Mouse (Mus musculus): Measurements from ENCODE around the gene Egln3. TPM values are rescaled to one million over a fixed set of nuclear protein-coding genes. Genes with fewer than 3 reads are reported as not detected.

Gene Egln3
- total and polyA plus RNA-seq, 2 experiments from 2014 or later: 12.4 to 56.8 TPM

DNA sequence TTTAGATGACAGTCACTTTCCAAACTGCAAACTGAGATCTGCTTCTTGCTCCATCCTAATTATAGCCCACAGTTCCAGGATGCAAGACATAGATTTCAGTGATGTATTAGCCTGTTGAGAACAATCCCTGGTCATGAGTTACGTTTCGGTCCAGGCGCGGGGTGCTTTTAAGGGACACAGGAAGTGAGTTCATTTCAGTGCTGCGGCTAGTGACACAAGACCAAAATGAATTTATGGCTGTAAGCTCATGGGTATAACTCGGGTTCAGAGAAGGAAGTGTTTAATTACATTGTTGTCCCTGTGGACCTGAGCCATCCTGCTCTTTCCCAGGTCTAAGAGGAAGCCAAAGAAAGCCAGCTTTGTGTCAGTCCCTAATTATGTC lies 5.5 kb upstream of the Egln3 start:
- Histone ChIP-seq H3K9ac (replicated peaks; ENCODE audit: low read depth, low read length) (no peak overlapping the region), H3K4me2 (ENCODE audit: low read depth, low read length) (no peak overlapping the region), H3K4me3 (ENCODE audit: low read depth, low read length) (no peak overlapping the region), H3K9me3 (replicated peaks; ENCODE audit: control insufficient read depth, low read length) (no peaks in the 10 kb centered on the region), H3K4me1 (ENCODE audit: control insufficient read depth, insufficient read depth) (0 out of 2 replicates have a peak, but pooled peaks cover 5% of the 10 kb centered on the region), H3K27me3 (ENCODE audit: control insufficient read depth, insufficient read depth, low read length) (no peaks in the 10 kb centered on the region), H3K27ac (ENCODE audit: low read depth) (no peak overlapping the region; the same call in 1 of the 2 replicates), H3K36me3 (replicated peaks; ENCODE audit: control insufficient read depth, insufficient read depth, low read length) (no peaks in the 10 kb centered on the region)
- TF ChIP-seq CTCF (IDR thresholded peaks at IDR 0.05; ENCODE audit: low read depth) (no peak), EP300 (IDR thresholded peaks at IDR 0.05; ENCODE audit: low read depth) (no peak)
- ATAC-seq (ENCODE audit: insufficient read depth, low read depth) (no peak), DNase-seq (ENCODE audit: low spot score) (no peak)
- 50% methylated on average over 6 of the region's 6 CpGs for WGBS

DNA sequence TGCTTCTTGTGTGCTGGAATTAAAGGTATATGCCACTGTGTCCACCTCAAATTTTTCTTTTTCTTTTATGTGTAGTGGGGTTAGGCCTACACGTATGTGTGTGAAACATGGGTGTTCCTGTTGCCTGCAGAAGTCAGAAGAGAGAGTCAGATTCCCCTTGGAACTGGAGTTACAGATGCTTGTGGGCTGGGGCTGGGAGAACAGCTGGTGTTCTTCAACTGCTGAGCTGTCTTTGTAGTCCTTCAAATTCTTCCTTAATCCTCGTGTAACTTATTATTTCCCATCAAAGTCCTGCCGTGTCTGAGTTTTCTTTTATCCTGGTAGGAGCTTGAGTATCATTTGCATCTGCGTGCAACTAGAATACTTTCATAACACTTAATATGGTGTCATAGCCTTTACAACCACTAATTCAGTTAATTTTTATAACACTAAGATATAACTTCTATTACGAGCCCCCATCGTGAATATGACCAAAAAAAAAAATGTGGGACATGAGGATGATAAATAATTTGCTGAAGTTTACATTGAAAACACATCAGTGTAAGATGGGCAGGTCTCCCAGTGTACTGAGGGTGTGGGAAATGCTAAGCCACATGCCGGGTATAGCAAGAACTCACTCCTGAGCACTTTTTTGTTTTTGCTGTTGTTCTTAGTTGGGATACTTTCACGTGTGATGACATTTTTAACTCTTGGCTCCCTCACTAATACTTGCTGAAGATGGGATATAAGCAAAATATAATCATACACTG lies 4.9 kb upstream of the Egln3 start:
- H3K4me1 ChIP-seq (ENCODE audit: control insufficient read depth, insufficient read depth): 0 out of 2 replicates have a peak, but pooled peaks cover 5% of the 10 kb centered on the region
- ATAC-seq (ENCODE audit: insufficient read depth, low read depth): no peak
- H3K27ac ChIP-seq (ENCODE audit: low read depth): no peak overlapping the region; the same call in 1 of the 2 replicates

GRCm38 (mm10) chr12:54205731-54206130 lies 2.1 kb upstream of the Egln3 start:
- 87% methylated on average over 4 of the region's 4 CpGs for WGBS
- DNase-seq (ENCODE audit: low spot score) (no peak), ATAC-seq (ENCODE audit: insufficient read depth, low read depth) (no peak)
- Histone ChIP-seq H3K4me1 (ENCODE audit: control insufficient read depth, insufficient read depth) (0 out of 2 replicates have a peak, but pooled peaks cover 11% of the 10 kb centered on the region), H3K4me2 (ENCODE audit: low read depth, low read length) (no peak overlapping the region), H3K36me3 (replicated peaks; ENCODE audit: control insufficient read depth, insufficient read depth, low read length) (no peaks in the 10 kb centered on the region), H3K9ac (replicated peaks; ENCODE audit: low read depth, low read length) (no peak overlapping the region), H3K4me3 (ENCODE audit: low read depth, low read length) (no peak overlapping the region), H3K9me3 (replicated peaks; ENCODE audit: control insufficient read depth, low read length) (no peaks in the 10 kb centered on the region), H3K27ac (ENCODE audit: low read depth) (no peak overlapping the region), H3K27me3 (ENCODE audit: control insufficient read depth, insufficient read depth, low read length) (no peaks in the 10 kb centered on the region)
- TF ChIP-seq EP300 (IDR thresholded peaks at IDR 0.05; ENCODE audit: low read depth): no peak
- TF ChIP-seq CTCF (IDR thresholded peaks at IDR 0.05; ENCODE audit: low read depth): no peak

More for the DNA sequence above, 4.9 kb upstream of the Egln3 start:
- no peaks in the 10 kb centered on the region for H3K9me3 ChIP-seq (replicated peaks; ENCODE audit: control insufficient read depth, low read length)
- WGBS: 61% methylated on average over 8 of the region's 8 CpGs
- no peak for DNase-seq (ENCODE audit: low spot score)
- no peaks in the 10 kb centered on the region for H3K27me3 ChIP-seq (ENCODE audit: control insufficient read depth, insufficient read depth, low read length)
- no peak overlapping the region for H3K9ac ChIP-seq (replicated peaks; ENCODE audit: low read depth, low read length)
- H3K4me3 ChIP-seq (ENCODE audit: low read depth, low read length): no peak overlapping the region
- H3K4me2 ChIP-seq (ENCODE audit: low read depth, low read length): no peak overlapping the region
- TF ChIP-seq CTCF (IDR thresholded peaks at IDR 0.05; ENCODE audit: low read depth): no peak
- TF ChIP-seq EP300 (IDR thresholded peaks at IDR 0.05; ENCODE audit: low read depth): no peak
- H3K36me3 ChIP-seq (replicated peaks; ENCODE audit: control insufficient read depth, insufficient read depth, low read length): no peaks in the 10 kb centered on the region

GRCm38 (mm10) chr12:54205195-54205594 lies 1.5 kb upstream of the Egln3 start:
- TF ChIP-seq EP300 (IDR thresholded peaks at IDR 0.05; ENCODE audit: low read depth) (no peak), CTCF (IDR thresholded peaks at IDR 0.05; ENCODE audit: low read depth) (peak; percentile 72)
- ATAC-seq (ENCODE audit: insufficient read depth, low read depth) (no peak), DNase-seq (ENCODE audit: low spot score) (peak; percentile 53)
- 5% methylated on average over 1 of the region's 1 CpGs for WGBS
- H3K27ac ChIP-seq (ENCODE audit: low read depth): no peak overlapping the region; the same call in 1 of the 2 replicates
- H3K27me3 ChIP-seq (ENCODE audit: control insufficient read depth, insufficient read depth, low read length): no peaks in the 10 kb centered on the region
- H3K9ac ChIP-seq (replicated peaks; ENCODE audit: low read depth, low read length): no peak overlapping the region
- no peak overlapping the region for H3K4me2 ChIP-seq (ENCODE audit: low read depth, low read length)
- no peaks in the 10 kb centered on the region for H3K36me3 ChIP-seq (replicated peaks; ENCODE audit: control insufficient read depth, insufficient read depth, low read length)
- 0 out of 2 replicates have a peak, but pooled peaks cover 12% of the 10 kb centered on the region for H3K4me1 ChIP-seq (ENCODE audit: control insufficient read depth, insufficient read depth)
- H3K9me3 ChIP-seq (replicated peaks; ENCODE audit: control insufficient read depth, low read length): no peaks in the 10 kb centered on the region
- no peak overlapping the region for H3K4me3 ChIP-seq (ENCODE audit: low read depth, low read length)

DNA sequence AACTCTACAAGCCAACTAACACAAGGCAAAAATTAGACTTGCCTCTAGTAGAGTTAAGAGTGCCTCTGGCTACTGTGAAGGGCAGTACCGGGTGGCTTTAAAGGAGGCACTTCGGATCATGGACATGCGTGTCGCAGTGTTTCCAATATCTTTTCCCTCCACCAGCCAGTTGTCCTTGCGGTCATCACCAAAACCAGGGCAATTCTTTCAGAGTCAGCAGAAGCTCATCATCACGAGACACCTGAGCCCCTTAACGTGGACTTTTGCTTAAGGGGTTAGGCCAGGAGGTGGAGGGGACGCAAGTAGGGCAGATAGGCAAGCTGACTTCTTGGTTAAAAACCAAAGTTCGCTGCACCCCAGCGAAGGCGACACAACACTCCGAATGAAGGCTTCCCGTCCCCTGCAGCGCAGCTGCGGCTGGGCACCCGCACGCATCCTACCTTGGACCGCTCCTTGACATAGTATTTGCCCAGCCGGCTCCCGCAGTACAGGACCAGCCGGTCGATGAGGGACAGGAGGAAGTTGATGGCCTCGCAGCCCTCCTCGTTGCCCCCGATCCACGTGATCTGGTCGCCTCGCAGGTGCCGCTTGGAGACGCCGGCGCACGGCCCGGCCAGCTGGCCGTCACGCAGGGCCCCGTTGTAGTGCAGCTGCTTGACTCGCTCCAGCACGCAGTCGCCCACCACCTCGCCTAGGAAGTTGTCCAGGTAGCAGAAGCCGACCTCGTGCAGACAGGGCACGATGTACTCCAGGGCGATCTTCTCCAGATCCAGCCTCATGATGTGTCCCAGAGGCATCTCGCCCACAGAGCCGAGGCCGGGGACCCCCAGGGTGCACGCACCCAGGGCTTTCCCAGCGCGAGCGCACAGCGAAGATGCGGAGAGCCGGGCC lies 650 bp downstream of the Egln3 start:
- peak overlapping the region; percentile 67 for H3K4me3 ChIP-seq (ENCODE audit: low read depth, low read length)
- ATAC-seq (ENCODE audit: insufficient read depth, low read depth): peak; percentile 57
- peak; percentile 42 for DNase-seq (ENCODE audit: low spot score)
- H3K4me2 ChIP-seq (ENCODE audit: low read depth, low read length): peak overlapping the region; percentile 92
- peak overlapping the region; percentile 75 for H3K27ac ChIP-seq (ENCODE audit: low read depth)
- H3K9me3 ChIP-seq (replicated peaks; ENCODE audit: control insufficient read depth, low read length): no peaks in the 10 kb centered on the region
- TF ChIP-seq CTCF (IDR thresholded peaks at IDR 0.05; ENCODE audit: low read depth): no peak
- TF ChIP-seq EP300 (IDR thresholded peaks at IDR 0.05; ENCODE audit: low read depth): no peak
- H3K9ac ChIP-seq (replicated peaks; ENCODE audit: low read depth, low read length): peak overlapping the region; percentile 66
- under 1% methylated on average over 55 of the region's 55 CpGs for WGBS
- peaks cover 30% of the 10 kb centered on the region for H3K4me1 ChIP-seq (ENCODE audit: control insufficient read depth, insufficient read depth)
- H3K36me3 ChIP-seq (replicated peaks; ENCODE audit: control insufficient read depth, insufficient read depth, low read length): no peaks in the 10 kb centered on the region
- H3K27me3 ChIP-seq (ENCODE audit: control insufficient read depth, insufficient read depth, low read length): no peaks in the 10 kb centered on the region
